Mouse (Mus musculus): ENCODE data around the gene 2410137M14Rik.

2410137M14Rik gene

DNA sequence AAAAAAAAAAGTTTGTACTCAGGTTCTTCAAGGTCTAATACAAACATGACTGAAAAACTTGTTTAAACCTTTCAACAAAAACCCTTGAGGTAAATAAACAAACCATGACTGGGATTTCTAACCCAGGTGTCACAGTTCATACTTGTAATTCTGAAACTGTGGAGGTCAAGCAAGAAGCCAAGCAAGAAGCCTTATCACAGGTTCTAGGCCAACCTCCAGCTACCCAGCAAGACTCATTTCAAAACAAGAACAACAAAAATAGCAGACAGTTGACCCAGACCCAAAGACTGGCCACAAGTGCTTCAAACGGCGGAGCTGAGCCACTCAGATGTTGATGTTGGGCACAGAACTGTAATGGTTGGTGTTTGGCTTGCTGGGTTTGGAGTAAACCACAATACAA, 13.5 kb upstream of the 2410137M14Rik start:
- DNase-seq (ENCODE audit: low read depth, low spot score), result no peak

DNA sequence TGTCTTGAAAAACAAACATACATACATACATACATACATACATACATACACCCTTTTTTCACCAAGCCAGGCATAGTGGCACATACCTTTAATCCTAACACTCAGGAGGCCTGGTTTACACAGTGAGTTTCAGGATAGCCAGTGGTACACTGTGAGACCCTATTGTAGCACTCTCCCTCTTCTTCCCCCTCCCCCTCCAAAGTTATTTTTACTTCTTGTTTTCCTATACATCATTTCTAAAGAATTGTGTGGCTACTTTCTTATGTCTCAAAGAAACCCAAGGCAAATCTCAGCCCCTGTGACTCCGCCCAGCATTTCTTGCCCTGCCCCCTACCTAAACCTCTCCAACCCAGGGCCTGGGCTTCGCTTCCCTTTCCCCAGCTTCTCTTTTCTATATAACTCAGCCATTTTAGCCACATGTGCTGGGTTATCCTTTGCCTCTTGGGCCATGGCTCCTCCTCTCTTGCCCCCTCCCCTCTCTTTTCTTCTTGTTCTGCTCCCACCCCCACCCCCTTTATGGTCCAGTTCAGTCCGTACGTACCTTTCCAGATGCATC, 12.8 kb upstream of the 2410137M14Rik start:
- DNase-seq (ENCODE audit: low read depth, low spot score), result peak; percentile 82

DNA sequence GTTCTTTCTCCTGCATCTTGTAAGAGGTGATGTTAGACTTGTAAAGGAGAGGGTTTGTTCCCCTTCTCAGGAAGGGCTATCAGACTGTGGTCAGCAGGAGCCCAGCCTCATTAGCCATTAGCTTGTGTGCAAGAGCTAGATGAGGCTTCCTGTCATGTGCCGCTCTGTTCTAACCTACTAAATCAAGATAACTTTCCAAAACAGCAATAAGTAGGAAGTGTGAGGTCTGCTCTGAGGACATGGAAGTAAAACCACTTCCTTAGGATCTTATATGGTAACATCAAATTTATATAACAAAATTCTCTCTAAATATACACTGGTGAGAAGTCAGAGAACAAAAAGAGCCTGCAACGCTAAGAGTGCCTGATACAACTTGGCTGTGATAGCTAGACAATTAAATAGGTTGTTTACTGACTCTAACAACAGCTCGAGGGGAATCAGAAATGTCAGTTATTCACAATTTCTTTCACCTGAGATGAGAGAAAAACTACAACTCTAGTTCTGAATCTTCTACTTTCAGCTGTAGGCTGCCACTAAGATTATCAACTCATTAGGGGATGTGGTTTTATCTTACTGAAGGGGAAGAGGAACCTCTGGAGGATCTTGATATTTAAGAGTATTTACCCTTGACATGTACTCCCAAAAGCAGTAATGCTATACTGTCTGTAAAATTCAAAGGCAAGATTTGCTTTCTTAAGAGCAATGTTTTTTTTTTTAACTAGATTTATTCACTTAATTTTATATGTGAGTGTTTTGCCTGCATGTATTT, 11.5 kb upstream of the 2410137M14Rik start:
- no peak for DNase-seq (ENCODE audit: low read depth, low spot score)

DNA sequence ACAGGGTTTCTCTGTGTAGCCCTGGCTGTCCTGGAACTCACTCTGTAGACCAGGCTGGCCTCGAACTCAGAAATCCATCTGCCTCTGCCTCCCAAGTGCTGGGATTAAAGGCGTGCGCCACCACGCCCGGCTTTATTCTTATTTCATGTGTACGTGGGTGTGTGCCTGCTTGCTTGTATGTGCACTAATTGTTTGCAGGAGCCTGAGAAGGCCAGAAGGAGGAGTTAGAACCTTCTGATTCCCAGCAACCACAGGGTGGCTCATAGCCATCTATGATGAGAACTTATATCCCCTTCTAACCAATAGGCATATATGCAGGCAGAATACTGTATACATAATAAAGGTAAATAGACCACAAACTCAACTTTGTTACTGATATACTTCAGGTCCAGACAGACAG, 9.6 kb upstream of the 2410137M14Rik start:
- peak; percentile 70 for DNase-seq (ENCODE audit: low read depth, low spot score)

DNA sequence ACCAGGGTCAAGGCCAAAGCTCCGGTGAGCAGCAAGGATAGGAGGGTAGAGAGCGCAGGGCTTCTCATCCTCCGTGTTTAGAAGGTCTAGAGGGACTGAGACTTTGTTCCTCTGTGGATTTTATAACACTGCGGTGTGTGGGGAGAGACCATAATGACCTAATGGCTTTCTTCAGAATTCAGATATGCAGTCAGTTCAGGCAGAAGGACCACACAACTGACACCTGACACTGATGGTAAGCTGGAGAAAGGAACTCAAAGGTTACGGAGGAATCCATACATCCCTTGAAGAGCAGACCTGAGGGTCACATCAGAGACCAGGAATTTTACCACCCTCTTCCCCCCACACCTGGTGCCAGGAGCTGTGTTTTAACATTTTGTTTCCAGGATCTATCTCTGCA, 8.4 kb upstream of the 2410137M14Rik start, which contains the start of gene H2-M5:
Gene H2-M5, minus strand, starts transcription at position 101 of the 400 bp plus-strand sequence.
- no peak for DNase-seq (ENCODE audit: low read depth, low spot score)

DNA sequence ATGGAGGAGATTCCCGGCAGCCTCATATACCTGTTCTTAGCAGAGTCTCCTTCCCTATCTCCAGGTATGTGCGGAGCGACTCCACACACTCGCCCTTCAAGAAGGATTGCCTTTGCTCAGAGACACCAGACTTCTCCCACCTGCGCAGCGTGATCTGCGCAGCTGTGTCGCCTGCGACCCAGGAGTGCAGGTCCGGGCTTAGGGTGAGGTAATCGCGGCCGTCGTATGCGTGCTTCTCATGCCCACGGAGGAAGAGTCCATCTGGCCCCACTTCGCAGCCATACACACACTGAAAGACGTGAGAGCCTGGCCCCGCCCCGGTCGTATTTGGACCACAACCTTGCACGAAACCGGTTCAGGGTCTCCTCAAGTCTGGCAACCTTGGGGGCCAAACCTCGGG, 7.4 kb upstream of the 2410137M14Rik start:
- DNase-seq (ENCODE audit: low read depth, low spot score), result peak; percentile 79

DNA sequence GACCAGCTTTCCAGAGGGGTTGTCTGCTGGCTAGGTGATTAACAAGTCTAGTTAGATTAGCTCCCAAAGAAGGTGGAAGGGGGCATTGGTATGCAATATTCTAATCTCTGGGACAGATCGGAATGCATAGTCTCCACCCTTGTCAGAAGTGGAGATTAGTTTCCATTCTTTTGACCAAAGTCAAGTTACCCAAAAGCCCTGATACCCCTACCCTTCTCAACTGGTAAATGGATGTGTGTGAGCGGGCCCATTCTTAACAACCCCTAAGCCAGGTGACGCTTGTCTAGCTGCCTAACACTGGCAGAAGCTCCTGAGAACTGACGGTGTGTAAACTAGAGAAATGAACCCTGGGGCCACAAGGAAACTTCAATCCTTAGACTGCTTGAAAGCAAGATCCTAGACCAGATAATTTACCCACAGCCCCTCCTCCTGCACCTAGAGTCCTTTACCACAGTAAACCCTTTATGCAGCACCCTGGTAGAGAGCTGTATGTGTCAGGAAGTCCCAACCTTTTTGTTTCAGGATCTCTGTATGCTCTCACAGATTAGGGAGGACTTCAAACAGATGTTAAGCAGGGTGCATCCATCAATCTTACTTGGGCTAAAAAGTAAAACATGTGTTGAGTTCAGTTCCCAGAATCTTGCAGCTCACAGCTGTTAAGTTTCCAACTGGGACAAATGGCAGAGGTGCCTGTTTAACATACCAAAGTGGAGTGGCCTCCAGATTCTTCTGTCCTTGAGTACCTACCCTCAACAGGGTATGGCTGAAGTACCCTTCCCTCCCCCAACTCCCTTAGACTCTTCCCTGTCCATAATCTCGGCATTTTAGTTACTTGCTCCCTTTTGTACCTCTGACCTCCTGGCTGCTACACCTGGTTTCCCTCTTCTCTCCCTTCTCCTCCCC, 1.5 kb upstream of the 2410137M14Rik start:
- peak; percentile 91 for DNase-seq (ENCODE audit: low read depth, low spot score)

DNA sequence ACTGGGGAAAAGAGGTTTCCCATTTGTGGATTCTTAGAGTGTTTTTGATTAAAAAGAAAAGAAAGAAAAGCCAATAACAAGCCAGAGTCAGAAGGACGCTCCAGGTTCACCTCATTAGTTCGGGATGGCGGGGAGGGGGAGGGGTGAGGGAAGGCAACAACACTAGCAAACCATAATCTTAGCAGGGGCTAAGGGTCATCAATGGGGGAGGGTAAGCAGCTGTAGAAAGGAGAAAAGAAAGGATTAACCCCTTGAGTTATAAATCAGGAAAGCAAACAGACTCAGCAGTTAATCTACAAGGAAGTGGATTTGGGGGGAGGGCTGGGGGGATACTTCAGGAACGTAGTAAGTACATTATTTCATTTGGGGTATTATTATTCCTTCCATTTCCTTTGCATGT, 808 bp upstream of the 2410137M14Rik start:
- peak; percentile 81 for DNase-seq (ENCODE audit: low read depth, low spot score)

DNA sequence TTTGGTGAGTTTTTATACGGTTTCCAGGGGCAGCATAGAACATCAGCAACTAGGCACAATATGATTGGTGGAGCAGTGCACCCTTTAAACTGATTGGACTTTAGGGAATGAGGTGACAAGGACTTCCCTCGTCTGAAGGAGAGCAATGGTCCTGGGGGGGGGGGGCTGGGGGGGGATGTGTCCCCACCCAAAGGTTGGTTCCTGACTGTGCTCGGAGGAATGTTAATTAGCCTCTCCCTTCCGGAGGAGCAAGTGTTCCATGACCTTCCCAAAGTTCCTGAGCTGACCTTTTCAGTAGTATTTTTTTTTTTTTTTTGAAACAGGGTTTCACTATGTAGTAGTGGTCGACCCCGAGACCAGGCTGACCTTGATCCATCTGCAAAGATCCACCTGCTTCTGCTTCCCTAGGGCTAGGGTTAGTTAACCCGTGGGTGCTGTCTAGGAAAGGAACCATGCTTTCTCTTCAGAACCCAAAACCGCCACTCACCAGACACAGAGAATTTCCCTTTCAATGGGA, 7.7 kb downstream of the 2410137M14Rik start:
- peak; percentile 96 for DNase-seq (ENCODE audit: low read depth, low spot score)

DNA sequence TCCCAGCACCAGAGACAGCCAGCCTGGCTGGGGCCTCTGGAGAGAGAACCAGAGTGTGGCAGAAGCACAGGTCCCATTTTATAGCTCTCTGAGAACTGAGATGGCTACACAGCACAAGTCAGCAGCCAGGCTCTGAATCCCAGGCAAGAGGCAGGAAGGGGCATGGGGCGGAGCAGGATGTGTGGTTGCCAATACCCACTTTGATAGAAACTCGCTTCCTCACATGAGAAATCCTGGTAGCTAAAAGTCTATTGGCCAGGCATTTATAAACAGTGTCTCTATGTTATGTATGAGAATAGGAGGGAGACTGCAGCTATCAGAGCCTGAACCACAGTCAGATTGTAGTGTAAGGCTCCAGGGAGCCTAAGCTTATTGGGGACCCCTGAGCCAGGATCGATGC, 8.2 kb downstream of the 2410137M14Rik start:
- peak; percentile 79 for DNase-seq (ENCODE audit: low read depth, low spot score)

DNA sequence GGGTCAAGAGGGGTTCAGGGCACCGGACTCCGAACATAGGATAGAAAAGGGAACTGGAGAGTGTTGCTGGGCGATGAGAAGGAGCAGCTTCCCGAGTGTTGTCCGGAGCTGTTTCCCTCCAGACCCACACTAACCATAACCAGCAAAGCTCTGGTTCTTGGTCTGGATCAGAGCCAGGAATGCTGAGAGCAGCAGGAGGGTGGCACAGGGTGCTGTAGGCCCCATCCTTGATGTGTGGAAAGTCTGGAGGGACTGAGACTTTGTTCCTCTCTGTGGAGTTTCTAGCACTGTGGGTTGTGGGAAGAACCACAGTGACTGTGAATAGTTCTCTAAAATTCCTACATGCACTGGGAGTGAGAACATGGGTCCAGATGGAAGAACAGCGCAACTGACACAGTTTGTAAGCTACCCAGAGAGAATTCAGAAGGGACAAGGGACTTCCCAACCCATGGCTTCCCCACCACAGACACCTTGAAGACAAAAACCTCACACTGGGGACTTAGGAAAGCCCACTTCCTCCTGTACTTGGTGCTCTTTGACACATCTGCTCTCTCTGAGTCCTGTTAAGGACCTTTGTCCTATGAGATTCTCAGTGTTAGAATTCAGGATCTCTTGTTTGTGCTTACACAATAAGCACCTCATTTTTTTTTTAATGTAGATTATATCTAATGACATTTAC, 9.7 kb downstream of the 2410137M14Rik start:
- no peak for DNase-seq (ENCODE audit: low read depth, low spot score)

DNA sequence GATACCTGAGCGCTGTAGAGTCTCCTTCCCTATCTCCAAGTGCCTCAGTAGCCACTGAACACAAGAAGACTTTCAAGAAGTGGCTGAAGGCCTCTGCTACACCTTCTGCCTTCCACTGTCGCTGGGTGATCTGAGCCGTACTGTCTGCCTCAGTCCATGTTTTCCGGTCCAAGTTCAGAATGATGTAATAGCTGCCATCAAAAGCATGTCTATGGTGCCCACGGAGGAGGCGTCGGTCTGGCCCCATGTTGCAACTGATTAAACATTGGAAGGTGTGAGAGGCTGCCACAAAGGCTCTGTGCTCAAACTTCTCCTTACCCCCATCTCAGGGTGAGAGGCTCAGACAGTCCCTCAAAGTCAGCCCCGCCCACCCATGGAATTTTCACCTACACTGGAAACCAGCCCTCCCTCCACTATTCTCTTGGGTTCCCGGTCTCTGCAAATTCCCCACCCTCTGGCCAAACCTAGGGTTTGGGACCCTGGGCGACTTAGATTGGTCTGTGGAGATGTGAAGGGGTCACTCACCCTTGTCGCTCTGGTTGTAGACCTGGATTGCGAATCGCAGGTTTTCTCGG, 10.6 kb downstream of the 2410137M14Rik start:
- DNase-seq (ENCODE audit: low read depth, low spot score), result peak; percentile 85

DNA sequence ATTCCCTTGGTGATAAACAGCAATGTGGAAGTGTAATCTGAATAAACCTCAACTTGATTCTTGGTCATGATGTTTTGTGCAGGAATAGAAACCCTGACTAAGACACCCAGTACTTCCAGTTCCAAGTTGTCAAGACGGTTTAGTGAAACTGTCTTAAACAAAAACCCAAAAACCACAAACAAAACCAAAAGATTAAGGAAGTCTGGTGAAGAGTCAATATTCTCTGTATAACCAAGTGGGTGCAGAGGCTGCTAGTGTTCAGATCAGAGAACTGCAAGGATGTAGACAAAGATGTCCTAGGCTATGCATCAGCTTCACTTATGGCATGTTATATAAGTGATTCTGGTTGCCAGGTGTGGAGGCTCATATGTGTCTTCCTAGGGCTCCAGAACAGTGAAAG, 14.2 kb downstream of the 2410137M14Rik start:
- DNase-seq (ENCODE audit: low read depth, low spot score), result no peak

DNA sequence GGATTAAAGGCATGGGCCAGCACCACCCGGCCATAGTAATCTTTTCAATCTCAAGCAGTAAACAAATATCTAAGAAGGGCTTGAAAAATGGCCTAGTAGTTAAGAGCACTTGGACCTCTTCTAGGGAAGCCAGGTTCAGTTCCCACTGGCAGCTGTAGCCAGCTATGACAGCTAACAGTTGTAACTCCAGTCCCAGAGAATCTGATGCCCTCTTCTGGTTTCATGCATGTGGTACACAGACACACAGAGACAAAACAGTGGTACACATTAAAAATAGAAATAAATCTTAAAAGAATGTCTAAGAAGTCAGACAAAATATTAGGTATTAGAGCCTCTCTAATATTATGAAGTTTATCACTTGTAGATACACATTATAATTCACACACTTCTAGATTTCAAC, 19.9 kb downstream of the 2410137M14Rik start:
- DNase-seq (ENCODE audit: low read depth, low spot score), result no peak

DNA sequence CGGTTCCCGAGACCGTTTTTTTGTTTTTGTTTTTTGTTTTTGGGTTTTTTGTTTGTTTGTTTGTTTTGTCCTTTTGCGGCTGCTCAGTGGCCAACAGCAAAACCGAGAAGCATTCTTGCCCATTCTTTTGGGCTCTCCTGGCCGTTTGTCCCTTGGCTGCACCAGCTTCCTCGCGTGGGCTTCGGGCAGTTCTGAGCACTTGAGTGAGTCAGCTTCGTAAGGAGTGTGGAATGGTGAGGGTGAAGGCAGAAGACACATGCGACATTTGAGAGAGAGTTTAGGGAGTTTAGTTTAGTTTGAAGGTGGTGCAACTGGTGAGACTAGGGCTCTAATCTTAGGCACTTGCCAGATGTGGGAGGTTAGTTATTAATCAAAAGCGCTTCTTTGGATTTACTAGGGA, 22.2 kb downstream of the 2410137M14Rik start:
- DNase-seq (ENCODE audit: low read depth, low spot score), result no peak

DNA sequence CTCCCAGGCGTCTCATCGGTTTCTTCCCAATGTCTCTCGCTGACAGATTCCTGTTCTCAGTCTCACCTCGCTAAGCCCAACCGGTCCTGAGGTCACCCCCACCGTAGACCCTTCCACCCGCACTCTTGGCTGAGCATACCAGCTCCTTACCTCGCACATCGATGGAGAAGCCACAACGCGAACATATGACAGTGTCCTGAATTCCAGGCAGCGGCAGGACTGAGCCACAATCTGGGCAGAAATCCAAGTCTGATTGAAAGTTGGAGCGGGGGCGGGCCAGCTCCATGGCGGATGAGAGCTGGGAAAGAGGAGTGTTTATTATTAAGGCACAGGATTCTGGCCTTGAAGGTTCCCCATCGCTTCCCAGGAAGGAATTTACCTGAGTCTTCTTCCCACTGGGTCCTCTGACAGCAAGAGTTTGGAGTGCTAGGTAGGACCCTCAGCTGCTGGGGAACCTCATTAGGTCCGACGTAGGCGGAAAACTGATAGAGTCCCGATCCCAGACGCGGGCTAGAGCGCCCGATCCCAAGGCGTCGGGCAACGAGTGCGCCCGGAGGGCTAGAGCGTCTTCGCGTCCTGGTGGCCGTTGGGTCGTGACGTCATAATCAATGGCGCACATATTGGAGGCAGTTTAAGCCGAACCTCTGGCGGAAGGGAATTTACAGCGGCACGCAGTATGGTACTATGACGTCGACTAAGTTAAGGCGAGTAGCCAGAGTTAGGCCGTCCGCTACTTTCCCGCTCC, 22.9 kb downstream of the 2410137M14Rik start, which contains the start of the genes Znrd1 and Znrd1as:
Gene Znrd1, minus strand, starts transcription at position 561 of the 745 bp plus-strand sequence.
Gene Znrd1as, plus strand, starts transcription at position 594 of the 745 bp plus-strand sequence.
- DNase-seq (ENCODE audit: low read depth, low spot score), result peak; percentile 99

DNA sequence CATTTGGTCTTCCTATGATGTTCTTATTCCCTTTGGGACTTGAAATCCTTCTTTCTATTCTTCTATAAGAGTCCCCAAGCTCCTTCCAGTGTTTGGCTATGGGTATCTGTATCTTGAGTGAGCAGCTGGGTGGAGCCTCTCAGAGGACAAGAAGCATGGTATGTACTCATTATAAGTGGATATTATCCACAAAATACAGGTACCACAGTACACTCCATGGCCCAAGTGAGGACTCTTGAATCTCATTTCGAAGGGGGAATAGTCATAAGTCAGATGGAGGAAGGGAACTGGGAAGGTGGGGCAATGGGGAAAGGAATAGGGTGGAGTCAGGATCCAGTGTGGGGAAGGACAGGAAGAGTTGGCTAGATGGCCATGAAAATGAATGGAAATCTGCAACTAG, 28.0 kb downstream of the 2410137M14Rik start:
- DNase-seq (ENCODE audit: low read depth, low spot score), result no peak

DNA sequence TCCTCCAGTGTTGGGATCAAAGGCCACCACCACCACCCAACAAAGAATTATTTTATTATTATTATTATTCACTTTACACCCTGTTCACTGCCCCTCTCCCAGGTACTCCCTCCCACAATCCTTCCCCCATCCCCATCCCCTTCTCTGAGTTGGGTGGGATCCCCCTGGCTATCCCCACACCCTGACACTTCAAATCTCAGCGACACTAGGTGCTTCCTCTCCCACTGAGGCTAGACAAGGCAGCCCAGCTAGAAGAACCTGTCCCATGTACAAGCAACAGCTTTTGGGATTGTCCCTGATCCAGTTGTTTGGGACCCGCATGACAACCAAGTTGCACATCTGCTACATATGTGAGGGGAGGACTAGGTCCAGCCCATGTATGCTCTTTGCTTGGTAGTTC, 28.4 kb downstream of the 2410137M14Rik start:
- DNase-seq (ENCODE audit: low read depth, low spot score), result no peak

DNA sequence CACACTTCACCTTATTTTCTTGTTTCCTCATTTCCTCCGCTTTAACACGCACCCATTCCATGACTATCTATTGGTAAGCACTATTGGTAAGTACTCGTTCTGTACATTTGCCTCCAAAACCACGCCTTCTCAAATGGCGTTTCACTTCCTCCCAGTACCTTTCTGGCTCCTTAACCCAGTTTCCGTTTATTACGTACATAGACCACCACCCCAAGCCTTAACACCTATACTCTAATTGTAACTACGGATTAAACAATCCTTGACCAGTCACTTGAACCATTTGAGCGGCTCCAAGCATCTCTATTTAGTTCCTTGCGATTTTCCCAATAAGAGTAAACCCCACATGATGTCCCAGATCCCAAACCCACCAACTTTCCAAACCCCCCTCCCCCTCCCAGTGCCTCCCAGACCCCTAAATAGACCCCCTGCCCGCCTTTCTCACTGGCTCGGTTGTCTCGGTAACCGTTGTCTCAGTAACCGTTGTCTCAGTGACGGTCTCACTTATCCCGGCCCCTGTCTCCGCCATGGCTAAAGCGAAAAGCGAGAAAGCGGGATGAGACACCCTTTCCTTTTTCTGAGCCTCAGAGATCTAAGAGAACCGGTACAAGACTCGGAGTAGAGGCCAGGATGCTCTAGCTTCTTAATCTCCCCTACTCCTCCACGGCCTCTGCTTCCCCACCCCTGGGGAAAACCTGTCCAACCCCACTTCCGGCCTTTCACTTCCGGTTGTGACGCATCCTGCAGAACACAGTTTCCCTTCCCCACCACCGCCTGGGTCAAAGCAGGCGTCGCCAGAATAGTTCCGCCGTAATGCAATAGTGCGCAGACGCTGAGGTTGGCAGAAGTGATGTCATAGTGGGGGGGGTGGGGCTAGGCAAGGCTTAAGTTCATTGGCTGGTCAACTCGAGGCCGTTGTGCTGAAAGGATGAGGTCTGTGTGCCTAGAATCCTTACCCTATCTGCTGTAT, 29.8 kb downstream of the 2410137M14Rik start, which contains the start of gene Ppp1r11:
Gene Ppp1r11, minus strand, starts transcription at position 761 of the 967 bp plus-strand sequence.
- peak; percentile 99 for DNase-seq (ENCODE audit: low read depth, low spot score)
